Mouse (Mus musculus) erythroblast, embryonic 14.5 days (primary cell): ENCODE measurements around the gene Cep57l1.

Experiments used
- GATA1 ChIP-seq: IDR thresholded peaks from 2 replicates; pipeline ENCODE4 v1.6.1; 2012; ENCODE audit warnings: low read length, inconsistent platforms, mixed read lengths
- TAL1 ChIP-seq: IDR thresholded peaks from 3 replicates; pipeline ENCODE4 v1.6.1; 2012; ENCODE audit warnings: low read length, inconsistent platforms, mixed read lengths

- TF ChIP-seq GATA1 (no peak), TAL1 (no peak)
Measured at GRCm38 (mm10) chr10:41829980-41830379, 20.3 kb upstream of the Cep57l1 start.
